Mouse (Mus musculus): ENCODE results near the gene S1pr1. TPM values are rescaled to one million over a fixed set of nuclear protein-coding genes. Genes with fewer than 3 reads are reported as not detected.

S1pr1 gene
- polyA plus RNA-seq, 1 experiment from 2014 or later = 12.0 TPM

DNA sequence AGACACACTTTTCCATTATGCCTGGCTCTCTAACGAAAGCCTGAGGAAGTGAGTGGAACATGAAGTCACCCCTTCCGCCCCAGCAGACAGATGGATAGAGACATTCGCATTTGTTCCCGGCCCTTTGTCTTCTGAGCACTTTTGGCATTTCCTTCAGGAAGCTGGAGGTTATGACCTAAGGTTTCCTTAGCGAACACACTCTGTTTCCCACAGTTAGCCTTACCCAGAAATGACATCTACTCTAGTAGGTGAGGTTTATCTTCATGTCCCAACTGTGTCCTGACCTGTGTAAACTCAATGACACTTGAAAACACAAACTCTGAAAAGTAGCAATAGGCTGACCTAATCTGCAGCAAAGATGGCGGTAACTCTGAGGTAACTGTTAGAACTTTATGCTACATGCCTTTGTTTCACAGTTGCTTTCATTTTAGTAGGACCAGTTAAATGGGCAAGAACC, 5.7 kb downstream of the S1pr1 start:
- Histone ChIP-seq H3K27me3 (ENCODE audit: control insufficient read depth, insufficient read depth, low read length) (no peaks in the 10 kb centered on the region), H3K9ac (ENCODE audit: low read length) (no peak overlapping the region), H3K36me3 (ENCODE audit: control insufficient read depth, insufficient read depth, low read length) (no peaks in the 10 kb centered on the region; the same call in 1 of the 2 replicates), H3K4me3 (ENCODE audit: low read depth, low read length) (no peak overlapping the region), H3K4me2 (ENCODE audit: low read depth, severe bottlenecking) (no peak overlapping the region), H3K9me3 (ENCODE audit: control insufficient read depth, low read length) (no peaks in the 10 kb centered on the region), H3K4me1 (ENCODE audit: control insufficient read depth, insufficient read depth, low read length) (no peaks in the 10 kb centered on the region), H3K27ac (replicated peaks; ENCODE audit: low read depth, low read length) (no peak overlapping the region)
- ATAC-seq (ENCODE audit: insufficient number of reproducible peaks, low FRiP score, low TSS enrichment, low read depth) = no peak
- no peak for DNase-seq (ENCODE audit: low spot score)
- 86% methylated on average over 6 of the region's 6 CpGs for WGBS

DNA sequence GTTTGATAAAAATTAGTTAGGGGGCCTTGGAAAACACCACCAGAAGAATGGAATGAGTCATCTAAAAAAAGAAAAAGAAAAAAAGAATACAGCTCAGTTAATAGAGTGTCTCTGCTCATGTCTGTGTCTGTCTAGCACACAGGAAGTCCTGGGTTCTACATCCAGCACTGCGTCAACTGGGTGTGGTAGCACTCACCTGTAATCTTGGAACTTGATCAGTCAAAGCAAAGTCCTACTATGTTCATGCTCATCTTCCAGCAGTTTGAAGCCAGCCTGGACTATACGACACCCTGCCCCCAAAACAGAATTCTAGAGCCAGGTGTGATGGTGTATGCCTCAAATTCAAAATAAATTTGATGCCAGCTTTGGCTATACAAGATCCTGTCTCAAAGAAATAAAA, 8.1 kb downstream of the S1pr1 start:
- H3K4me3 ChIP-seq (ENCODE audit: low read depth, low read length) = no peak overlapping the region
- no peak overlapping the region for H3K9ac ChIP-seq (ENCODE audit: low read length)
- H3K27ac ChIP-seq (replicated peaks; ENCODE audit: low read depth, low read length) = no peak overlapping the region
- H3K36me3 ChIP-seq (ENCODE audit: control insufficient read depth, insufficient read depth, low read length) = no peaks in the 10 kb centered on the region
- 95% methylated on average over 2 of the region's 2 CpGs for WGBS
- no peak for DNase-seq (ENCODE audit: low spot score)
- no peak overlapping the region for H3K4me2 ChIP-seq (ENCODE audit: low read depth, severe bottlenecking)
- ATAC-seq (ENCODE audit: insufficient number of reproducible peaks, low FRiP score, low TSS enrichment, low read depth) = no peak
- no peaks in the 10 kb centered on the region for H3K9me3 ChIP-seq (ENCODE audit: control insufficient read depth, low read length)
- H3K4me1 ChIP-seq (ENCODE audit: control insufficient read depth, insufficient read depth, low read length) = no peaks in the 10 kb centered on the region
- H3K27me3 ChIP-seq (ENCODE audit: control insufficient read depth, insufficient read depth, low read length) = no peaks in the 10 kb centered on the region

- Histone ChIP-seq H3K36me3 (ENCODE audit: control insufficient read depth, insufficient read depth, low read length) (no peaks in the 10 kb centered on the region), H3K4me1 (ENCODE audit: control insufficient read depth, insufficient read depth, low read length) (no peaks in the 10 kb centered on the region), H3K4me3 (ENCODE audit: low read depth, low read length) (no peak overlapping the region), H3K9me3 (ENCODE audit: control insufficient read depth, low read length) (no peaks in the 10 kb centered on the region), H3K27me3 (ENCODE audit: control insufficient read depth, insufficient read depth, low read length) (no peaks in the 10 kb centered on the region), H3K9ac (ENCODE audit: low read length) (no peak overlapping the region), H3K27ac (replicated peaks; ENCODE audit: low read depth, low read length) (no peak overlapping the region), H3K4me2 (ENCODE audit: low read depth, severe bottlenecking) (no peak overlapping the region)
- no peak for ATAC-seq (ENCODE audit: insufficient number of reproducible peaks, low FRiP score, low TSS enrichment, low read depth)
- 80% methylated on average over 9 of the region's 9 CpGs for WGBS
- no peak for DNase-seq (ENCODE audit: low spot score)
These were observed 10.5 kb downstream of the S1pr1 start for GRCm38 (mm10) chr3:115704254-115704908.

GRCm38 (mm10) chr3:115703720-115704119, 11.2 kb downstream of the S1pr1 start:
- H3K9ac ChIP-seq (ENCODE audit: low read length) = no peak overlapping the region
- no peak for ATAC-seq (ENCODE audit: insufficient number of reproducible peaks, low FRiP score, low TSS enrichment, low read depth)
- no peaks in the 10 kb centered on the region for H3K4me1 ChIP-seq (ENCODE audit: control insufficient read depth, insufficient read depth, low read length)
- no peak overlapping the region for H3K27ac ChIP-seq (replicated peaks; ENCODE audit: low read depth, low read length)
- H3K4me3 ChIP-seq (ENCODE audit: low read depth, low read length) = no peak overlapping the region
- H3K36me3 ChIP-seq (ENCODE audit: control insufficient read depth, insufficient read depth, low read length) = no peaks in the 10 kb centered on the region
- no peak overlapping the region for H3K4me2 ChIP-seq (ENCODE audit: low read depth, severe bottlenecking)
- H3K27me3 ChIP-seq (ENCODE audit: control insufficient read depth, insufficient read depth, low read length) = no peaks in the 10 kb centered on the region
- no peak for DNase-seq (ENCODE audit: low spot score)
- 97% methylated on average over 8 of the region's 8 CpGs for WGBS
- H3K9me3 ChIP-seq (ENCODE audit: control insufficient read depth, low read length) = no peaks in the 10 kb centered on the region

DNA sequence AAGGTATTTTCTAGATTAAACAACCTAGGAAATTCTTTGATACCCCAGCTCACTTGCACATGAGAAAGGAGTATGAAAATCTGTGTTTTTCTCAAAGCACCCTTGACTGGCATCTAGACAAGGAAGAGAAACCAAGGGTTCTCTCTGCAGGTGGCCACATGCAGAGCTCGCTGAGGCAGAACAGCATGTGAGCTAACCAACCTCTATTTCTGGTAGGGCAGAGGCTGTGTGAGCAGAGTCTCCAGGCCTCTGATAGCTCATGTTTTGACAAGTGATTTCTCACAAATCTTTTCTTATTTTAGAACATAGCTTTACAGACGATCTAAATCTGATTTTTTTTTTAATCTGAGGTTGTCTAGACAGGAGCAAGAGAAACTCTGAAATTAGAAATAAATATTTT, 12.8 kb downstream of the S1pr1 start:
- ATAC-seq (ENCODE audit: insufficient number of reproducible peaks, low FRiP score, low TSS enrichment, low read depth) (no peak), DNase-seq (ENCODE audit: low spot score) (no peak)
- no peak overlapping the region for H3K4me2 ChIP-seq (ENCODE audit: low read depth, severe bottlenecking)
- no peaks in the 10 kb centered on the region for H3K4me1 ChIP-seq (ENCODE audit: control insufficient read depth, insufficient read depth, low read length)
- H3K27ac ChIP-seq (replicated peaks; ENCODE audit: low read depth, low read length) = no peak overlapping the region
- no peak overlapping the region for H3K9ac ChIP-seq (ENCODE audit: low read length)
- H3K9me3 ChIP-seq (ENCODE audit: control insufficient read depth, low read length) = no peaks in the 10 kb centered on the region
- H3K27me3 ChIP-seq (ENCODE audit: control insufficient read depth, insufficient read depth, low read length) = no peaks in the 10 kb centered on the region
- H3K4me3 ChIP-seq (ENCODE audit: low read depth, low read length) = no peak overlapping the region
- no peaks in the 10 kb centered on the region for H3K36me3 ChIP-seq (ENCODE audit: control insufficient read depth, insufficient read depth, low read length)
- WGBS = 82% methylated on average over 2 of the region's 2 CpGs

DNA sequence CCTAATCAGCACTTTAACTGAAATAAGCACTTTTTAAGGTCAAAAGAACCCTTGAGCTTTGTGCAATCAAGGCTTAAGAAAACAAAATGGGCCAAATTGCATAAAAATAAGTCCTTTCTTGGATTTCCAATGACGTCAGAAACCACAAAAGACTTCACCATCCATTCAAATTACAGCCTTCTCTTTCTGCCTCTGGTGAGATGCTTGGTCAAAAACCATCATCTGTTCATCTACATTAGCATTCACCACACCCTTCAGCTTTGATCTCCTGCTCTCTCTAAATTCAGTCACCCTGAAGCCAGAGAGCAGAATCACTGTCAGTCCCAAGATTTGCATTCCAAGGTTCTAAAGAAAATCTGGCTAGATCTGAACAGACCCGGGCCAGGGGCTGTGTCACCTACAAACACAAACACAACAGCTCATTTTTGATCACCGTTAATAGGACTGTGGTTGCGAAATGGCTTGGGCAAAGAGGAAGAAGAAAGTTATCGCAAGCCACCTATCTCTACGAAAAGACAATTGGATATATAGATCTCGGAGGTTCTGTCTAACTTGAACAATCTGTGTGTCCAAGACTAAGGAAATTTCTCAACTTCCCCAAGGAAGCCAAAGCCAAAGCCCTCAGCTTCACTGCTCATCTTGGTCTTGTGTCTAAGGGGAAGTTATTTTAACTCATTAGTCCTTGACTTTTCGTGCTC, 19.5 kb downstream of the S1pr1 start:
- no peak for ATAC-seq (ENCODE audit: insufficient number of reproducible peaks, low FRiP score, low TSS enrichment, low read depth)
- WGBS = 89% methylated on average over 8 of the region's 8 CpGs

DNA sequence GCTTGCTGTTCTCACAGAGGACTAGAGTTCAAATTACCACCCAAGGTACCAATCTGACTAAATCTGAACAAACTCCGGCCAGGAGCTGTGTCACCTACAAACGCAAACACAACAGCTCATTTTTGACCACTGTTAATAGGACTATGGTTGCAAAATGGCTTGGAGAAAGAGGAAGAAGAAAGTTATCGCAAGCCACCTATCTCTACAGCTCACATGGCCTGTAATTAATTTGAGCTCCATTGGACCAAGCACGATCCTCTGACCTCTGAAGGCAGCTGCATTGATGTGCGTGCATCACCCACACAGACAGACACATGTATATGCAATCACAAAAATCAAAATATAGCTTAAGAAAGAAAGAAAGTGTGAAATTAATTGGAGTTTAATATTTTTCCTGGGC, 20.7 kb downstream of the S1pr1 start:
- Histone ChIP-seq H3K4me2 (ENCODE audit: low read depth, severe bottlenecking) (no peak overlapping the region), H3K4me1 (ENCODE audit: control insufficient read depth, insufficient read depth, low read length) (no peaks in the 10 kb centered on the region), H3K27me3 (ENCODE audit: control insufficient read depth, insufficient read depth, low read length) (no peaks in the 10 kb centered on the region), H3K4me3 (ENCODE audit: low read depth, low read length) (no peak overlapping the region), H3K27ac (replicated peaks; ENCODE audit: low read depth, low read length) (no peak overlapping the region), H3K9me3 (ENCODE audit: control insufficient read depth, low read length) (no peaks in the 10 kb centered on the region), H3K36me3 (ENCODE audit: control insufficient read depth, insufficient read depth, low read length) (no peaks in the 10 kb centered on the region), H3K9ac (ENCODE audit: low read length) (no peak overlapping the region)
- no peak for DNase-seq (ENCODE audit: low spot score)
- WGBS = 88% methylated on average over 5 of the region's 5 CpGs
- ATAC-seq (ENCODE audit: insufficient number of reproducible peaks, low FRiP score, low TSS enrichment, low read depth) = no peak

More for the DNA sequence above, 19.5 kb downstream of the S1pr1 start:
- H3K9me3 ChIP-seq (ENCODE audit: control insufficient read depth, low read length) = no peaks in the 10 kb centered on the region
- H3K9ac ChIP-seq (ENCODE audit: low read length) = no peak overlapping the region
- no peak for DNase-seq (ENCODE audit: low spot score)
- H3K4me2 ChIP-seq (ENCODE audit: low read depth, severe bottlenecking) = no peak overlapping the region
- no peaks in the 10 kb centered on the region for H3K4me1 ChIP-seq (ENCODE audit: control insufficient read depth, insufficient read depth, low read length)
- no peaks in the 10 kb centered on the region for H3K27me3 ChIP-seq (ENCODE audit: control insufficient read depth, insufficient read depth, low read length)
- H3K36me3 ChIP-seq (ENCODE audit: control insufficient read depth, insufficient read depth, low read length) = no peaks in the 10 kb centered on the region
- no peak overlapping the region for H3K4me3 ChIP-seq (ENCODE audit: low read depth, low read length)
- H3K27ac ChIP-seq (replicated peaks; ENCODE audit: low read depth, low read length) = no peak overlapping the region

DNA sequence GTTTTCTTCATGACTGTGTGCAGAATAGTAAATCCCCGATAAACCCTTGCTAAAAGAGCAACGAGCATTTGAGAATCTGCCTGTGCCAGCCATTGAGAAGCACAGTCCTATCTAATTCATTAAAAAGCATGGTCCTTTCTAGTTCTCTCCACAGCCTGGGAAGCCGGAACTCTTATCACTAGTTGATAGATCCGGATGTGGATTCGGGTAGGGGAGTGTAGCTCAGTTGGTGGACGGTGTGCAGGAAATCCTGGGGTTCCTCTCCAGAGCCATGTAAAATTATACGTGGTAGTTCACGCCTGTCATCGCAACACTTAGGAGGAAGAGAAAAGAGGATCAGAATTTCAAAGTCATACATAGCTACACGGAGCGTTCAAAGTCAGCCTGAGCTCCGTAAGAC, 21.5 kb downstream of the S1pr1 start:
- Histone ChIP-seq H3K27ac (replicated peaks; ENCODE audit: low read depth, low read length) (no peak overlapping the region), H3K9me3 (ENCODE audit: control insufficient read depth, low read length) (no peaks in the 10 kb centered on the region), H3K9ac (ENCODE audit: low read length) (no peak overlapping the region), H3K27me3 (ENCODE audit: control insufficient read depth, insufficient read depth, low read length) (no peaks in the 10 kb centered on the region), H3K4me3 (ENCODE audit: low read depth, low read length) (no peak overlapping the region), H3K4me2 (ENCODE audit: low read depth, severe bottlenecking) (no peak overlapping the region), H3K36me3 (ENCODE audit: control insufficient read depth, insufficient read depth, low read length) (no peaks in the 10 kb centered on the region), H3K4me1 (ENCODE audit: control insufficient read depth, insufficient read depth, low read length) (no peaks in the 10 kb centered on the region)
- no peak for ATAC-seq (ENCODE audit: insufficient number of reproducible peaks, low FRiP score, low TSS enrichment, low read depth)
- 90% methylated on average over 12 of the region's 12 CpGs for WGBS
- DNase-seq (ENCODE audit: low spot score) = no peak

Measured in limb, embryonic 11.5 days (tissue).